8 mouse cellular contexts compared by ENCODE assay signal in the genomic region with DNA sequence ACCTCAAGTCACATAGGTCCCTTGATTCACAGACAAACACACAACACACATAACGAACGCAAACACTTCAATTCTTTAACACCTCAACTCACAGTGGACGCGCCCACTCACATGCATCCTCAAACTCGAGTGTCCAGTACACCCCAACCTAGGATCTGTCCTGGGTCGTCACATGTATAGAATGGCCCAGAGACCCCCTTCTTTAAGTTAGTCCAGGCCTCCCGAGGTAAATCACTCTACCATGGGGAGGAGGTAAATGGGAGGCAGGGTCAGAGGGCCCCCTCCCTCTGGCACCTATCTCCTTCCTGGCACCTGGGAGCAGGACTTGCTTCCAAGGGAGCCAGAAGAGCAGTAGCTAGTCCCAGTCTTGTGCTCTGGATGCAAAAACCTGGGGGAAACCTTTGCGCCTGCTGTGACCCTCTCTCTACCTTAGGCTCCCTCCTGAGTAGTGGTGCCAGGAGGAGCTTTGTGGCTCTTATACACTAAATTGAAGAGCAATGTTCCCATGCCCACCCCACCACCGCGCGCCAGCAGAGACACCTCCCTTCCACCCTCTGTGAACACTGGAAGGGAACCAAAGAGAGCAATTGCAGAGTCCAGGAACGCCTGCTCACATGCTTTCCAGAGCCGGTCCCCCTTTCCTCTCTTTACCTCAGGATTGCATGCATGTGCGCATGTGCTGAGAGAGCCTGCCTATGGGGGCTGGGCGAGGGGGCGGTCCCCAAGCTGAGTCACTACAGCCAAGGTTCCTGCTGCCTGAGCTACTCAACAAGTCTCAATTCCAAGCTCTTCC. TPM values are rescaled to one million over a fixed set of nuclear protein-coding genes. Genes with fewer than 3 reads are reported as not detected.
A peak's percentile ranks its signal among the peaks of the same experiment; 100 is the strongest.
DNase-seq lines count a peak whose midpoint lies in the region; ATAC-seq lines count a peak whose summit lies in the region.

No protein-coding gene starts in this region.

- peaks cover 57% of the 10 kb centered on the region for H3K27me3 ChIP-seq in intestine, embryonic 16.5 days (replicated peaks; ENCODE audit: control insufficient read depth, insufficient read depth, low read length)
- H3K27me3 ChIP-seq in midbrain, embryonic 15.5 days (replicated peaks) = peaks cover 35% of the 10 kb centered on the region

- 11% methylated on average over 16 of the region's 16 CpGs for WGBS in intestine, embryonic 16.5 days
- WGBS in midbrain, embryonic 15.5 days = 11% methylated on average over 16 of the region's 16 CpGs

- peak overlapping the region; percentile 63 for H3K4me2 ChIP-seq in intestine, embryonic 16.5 days (ENCODE audit: low read depth, low read length)
- peak overlapping the region; percentile 89 for H3K4me2 ChIP-seq in midbrain, embryonic 15.5 days

- peaks cover 46% of the 10 kb centered on the region for H3K4me1 ChIP-seq in intestine, embryonic 16.5 days (ENCODE audit: control insufficient read depth, insufficient read depth, low read length)
- H3K4me1 ChIP-seq in midbrain, embryonic 15.5 days = peaks cover 87% of the 10 kb centered on the region

- H3K27ac ChIP-seq in intestine, embryonic 16.5 days (ENCODE audit: low read length) = peak overlapping the region; percentile 67
- H3K27ac ChIP-seq in midbrain, embryonic 15.5 days = peak overlapping the region; percentile 76

- DNase-seq in heart, adult 11 months = peak; percentile 95
- no peak for DNase-seq in heart, adult 9 months (ENCODE audit: low spot score in 2 of 2)
- DNase-seq in cerebellum, adult 9-10 months = peak; percentile 78
- peak; percentile 82 to 87 for DNase-seq in frontal cortex, postnatal 25 days (ENCODE audit: low spot score in 2 of 2)
- DNase-seq in left cerebral cortex, postnatal 4 days = peak; percentile 73
- DNase-seq in urinary bladder, postnatal 25 days (ENCODE audit: low spot score) = peak; percentile 72

- H3K4me3 ChIP-seq in intestine, embryonic 16.5 days (ENCODE audit: low read length) = peak overlapping the region; percentile 58
- H3K4me3 ChIP-seq in midbrain, embryonic 15.5 days = peak overlapping the region; percentile 64

- H3K36me3 ChIP-seq in intestine, embryonic 16.5 days (ENCODE audit: control insufficient read depth, insufficient read depth, low read length) = no peaks in the 10 kb centered on the region
- H3K36me3 ChIP-seq in midbrain, embryonic 15.5 days (replicated peaks) = no peaks in the 10 kb centered on the region

- no peak for ATAC-seq in intestine, embryonic 16.5 days
- ATAC-seq in midbrain, embryonic 15.5 days (replicated peaks) = peak; percentile 48; the same call in 1 of the 2 replicates

- intact Hi-C loops in left cerebral cortex, postnatal 4 days (cut with DNase I) = no loop called here

- H3K9ac ChIP-seq in intestine, embryonic 16.5 days (ENCODE audit: low read depth, low read length) = peak overlapping the region; percentile 1; the same call in 1 of the 2 replicates
- peak overlapping the region; percentile 6; the same call in 1 of the 2 replicates for H3K9ac ChIP-seq in midbrain, embryonic 15.5 days

- no peaks in the 10 kb centered on the region for H3K9me3 ChIP-seq in intestine, embryonic 16.5 days (ENCODE audit: control insufficient read depth, low read length)
- H3K9me3 ChIP-seq in midbrain, embryonic 15.5 days = no peaks in the 10 kb centered on the region

RNA-seq across cellular contexts. Expression of gene Psd, which starts 8.2 kb away (rescaled TPM):
- 13.2 and 13.6 TPM in 2 replicates for polyA plus RNA-seq in intestine, embryonic 16.5 days (2015; fragmentation: Nextera tagmentation; extraction: Ambion mirVana)
- total RNA-seq in left cerebral cortex, postnatal 4 days (2021) = 100 to 1,000 TPM; 670 to 671 TPM
- 146 and 148 TPM in 2 replicates for polyA plus RNA-seq in midbrain, embryonic 15.5 days (2015; fragmentation: Nextera tagmentation; extraction: Ambion mirVana)

RNA-seq across cellular contexts. Expression of gene Fbxl15, which starts 9.2 kb away (rescaled TPM):
- 17.3 and 18.9 TPM in 2 replicates for polyA plus RNA-seq in intestine, embryonic 16.5 days (2015; fragmentation: Nextera tagmentation; extraction: Ambion mirVana)
- 10 to 100 TPM; 22.3 to 23.4 TPM for total RNA-seq in left cerebral cortex, postnatal 4 days (2021)
- polyA plus RNA-seq in midbrain, embryonic 15.5 days (2015; fragmentation: Nextera tagmentation; extraction: Ambion mirVana) = 48.2 and 54.8 TPM in 2 replicates

RNA-seq across cellular contexts. Expression of gene Nfkb2, which starts 14.7 kb away (rescaled TPM):
- polyA plus RNA-seq in intestine, embryonic 16.5 days (2015; fragmentation: Nextera tagmentation; extraction: Ambion mirVana) = 9.1 and 9.8 TPM in 2 replicates
- total RNA-seq in left cerebral cortex, postnatal 4 days (2021) = 1 to 10 TPM; 2.5 to 2.8 TPM
- polyA plus RNA-seq in midbrain, embryonic 15.5 days (2015; fragmentation: Nextera tagmentation; extraction: Ambion mirVana) = 2.3 and 2.7 TPM in 2 replicates

RNA-seq across cellular contexts. Expression of gene Cuedc2, which starts 19.7 kb away (rescaled TPM):
- polyA plus RNA-seq in intestine, embryonic 16.5 days (2015; fragmentation: Nextera tagmentation; extraction: Ambion mirVana) = 127 and 132 TPM in 2 replicates
- 100 to 1,000 TPM; 221 to 222 TPM for total RNA-seq in left cerebral cortex, postnatal 4 days (2021)
- 340 and 347 TPM in 2 replicates for polyA plus RNA-seq in midbrain, embryonic 15.5 days (2015; fragmentation: Nextera tagmentation; extraction: Ambion mirVana)

RNA-seq across cellular contexts. Expression of gene Mfsd13a, which starts 22.1 kb away (rescaled TPM):
- polyA plus RNA-seq in intestine, embryonic 16.5 days (2015; fragmentation: Nextera tagmentation; extraction: Ambion mirVana) = 16.2 and 16.3 TPM in 2 replicates
- total RNA-seq in left cerebral cortex, postnatal 4 days (2021) = 10 to 100 TPM; 16.8 to 18.3 TPM
- polyA plus RNA-seq in midbrain, embryonic 15.5 days (2015; fragmentation: Nextera tagmentation; extraction: Ambion mirVana) = 11.1 and 11.7 TPM in 2 replicates

Comparison
In these comparisons a context has a peak if more than half of its experiments do, and no peak if none do; other contexts are left out.
1. DNase-seq: peak in heart, adult 11 months (single experiment), cerebellum, adult 9-10 months (single experiment), frontal cortex, postnatal 25 days (2 of 2), left cerebral cortex, postnatal 4 days (single experiment) and urinary bladder, postnatal 25 days (single experiment); none in heart, adult 9 months (0 of 2).
2. RNA of gene Psd, which starts 8.2 kb away (polyA plus RNA-seq): 146 to 148 TPM in midbrain, embryonic 15.5 days; 13.2 to 13.6 TPM in intestine, embryonic 16.5 days; every median in the first group is over 10 times any median in the second.